Mouse (Mus musculus) kidney, embryonic 15.5 days (tissue): ENCODE data around the gene Hcn1. TPM values are rescaled to one million over a fixed set of nuclear protein-coding genes. Genes with fewer than 3 reads are reported as not detected.

Source experiments
- ATAC-seq: fragments of 200-750 bp; cut with Nextera tagmentation; replicated peaks from 2 replicates; pipeline ENCODE4 v1.8.0; 2017; ENCODE audit warnings: moderate TSS enrichment; ENCODE audit not compliant: low FRiP score
- H3K27ac ChIP-seq: fragments of 300-500 bp; sonication (generic); 2 replicates; pipeline ENCODE4 v1.5.1; 2015; ENCODE audit warnings: mild to moderate bottlenecking, inconsistent platforms
- H3K27me3 ChIP-seq: fragments of 300-500 bp; sonication (generic); 2 replicates; pipeline ENCODE4 v1.6.1; 2015; ENCODE audit warnings: inconsistent platforms
- H3K36me3 ChIP-seq: fragments of 300-500 bp; sonication (generic); 2 replicates; pipeline ENCODE4 v1.6.1; 2015; ENCODE audit warnings: inconsistent platforms
- H3K4me1 ChIP-seq: fragments of 300-500 bp; sonication (generic); 2 replicates; pipeline ENCODE4 v1.6.1; 2015; ENCODE audit warnings: inconsistent platforms
- H3K4me2 ChIP-seq: fragments of 300-500 bp; sonication (generic); 2 replicates; pipeline ENCODE4 v1.6.1; 2015; ENCODE audit warnings: moderate library complexity, mild to moderate bottlenecking, inconsistent platforms
- H3K4me3 ChIP-seq: fragments of 300-500 bp; sonication (generic); replicated peaks from 2 replicates; pipeline ENCODE4 v1.5.1; 2015; ENCODE audit warnings: mild to moderate bottlenecking, inconsistent platforms
- H3K9ac ChIP-seq: fragments of 300-500 bp; sonication (generic); 2 replicates; pipeline ENCODE4 v1.6.1; 2015; ENCODE audit warnings: mild to moderate bottlenecking, inconsistent platforms
- H3K9me3 ChIP-seq: fragments of 300-500 bp; sonication (generic); replicated peaks from 2 replicates; pipeline ENCODE4 v1.6.1; 2016; ENCODE audit warnings: inconsistent platforms
- WGBS: fragments of 180-500 bp; shearing (Covaris S2); methylation state at CpG from one replicate; pipeline ENCODE4 v1.1.7; 2015; ENCODE audit warnings: mixed read lengths; 5-methylcytosine and 5-hydroxymethylcytosine counted together
- polyA plus RNA-seq: library from polyadenylated mRNA; unstranded; fragments of >200 nt; fragmentation: Nextera tagmentation; extraction: Ambion mirVana; gene quantifications from 2 replicates; pipeline ENCODE4 v1.2.1, GENCODE M21; 2015

The Hcn1 gene
- 0.01 and 0.08 TPM in 2 replicates for polyA plus RNA-seq

DNA sequence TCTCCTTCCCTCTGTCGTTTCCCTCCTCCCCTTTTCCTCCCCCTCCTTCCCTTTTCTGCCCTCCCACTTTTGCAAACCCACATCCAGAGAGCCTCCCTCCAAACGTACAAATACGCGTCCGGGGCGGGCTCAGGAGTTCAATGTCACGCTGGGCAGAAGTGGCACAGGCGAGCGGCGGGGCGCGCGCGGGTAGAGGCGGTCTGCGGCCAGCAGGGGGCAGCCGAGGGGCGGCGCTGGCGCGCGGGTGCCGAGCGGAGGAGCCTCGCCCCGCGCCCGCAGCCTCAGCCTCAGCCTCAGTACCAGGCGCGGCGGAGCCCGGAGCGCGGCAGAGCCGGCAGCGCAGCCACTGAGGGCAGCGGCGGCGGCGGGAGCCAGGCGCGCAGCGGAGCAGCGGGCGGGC lies at the start of gene Hcn1:
Gene Hcn1, plus strand, starts transcription at position 140 of the 400 bp plus-strand sequence.
- H3K4me3 ChIP-seq = peak within 1 kb of the TSS; percentile 56
- H3K27me3 ChIP-seq = peaks cover 34% of the 10 kb centered on the region
- no peaks in the 10 kb centered on the region for H3K9me3 ChIP-seq
- no peak within 1 kb of the TSS; the same call in 1 of the 2 replicates for H3K9ac ChIP-seq
- peak; percentile 99 for ATAC-seq
- under 1% methylated on average over 32 of the region's 45 CpGs for WGBS
- peak within 1 kb of the TSS; percentile 94 for H3K4me2 ChIP-seq
- peaks cover 8% of the 10 kb centered on the region for H3K4me1 ChIP-seq
- no peaks in the 10 kb centered on the region for H3K36me3 ChIP-seq
- no peak within 1 kb of the TSS for H3K27ac ChIP-seq

DNA sequence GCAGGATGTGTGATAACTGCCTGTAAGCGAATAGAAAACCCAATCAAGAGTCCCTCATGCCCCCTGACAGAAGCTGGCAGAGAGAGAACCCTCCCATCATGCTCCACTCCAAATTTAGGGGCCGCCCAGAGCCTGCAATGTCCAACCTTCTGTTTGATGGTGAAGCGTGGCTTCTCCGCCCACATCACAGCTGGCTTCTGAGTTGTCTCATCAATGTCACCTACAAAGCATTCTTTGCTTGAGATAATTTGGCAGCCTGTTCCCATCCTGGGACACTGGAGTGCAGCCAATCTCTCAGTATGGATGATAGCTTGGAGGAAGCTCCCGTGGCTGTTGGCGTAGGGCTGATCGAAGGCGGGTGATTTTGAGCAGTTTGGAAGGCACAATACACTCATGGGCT lies 34.9 kb upstream of the Hcn1 start:
- no peaks in the 10 kb centered on the region for H3K36me3 ChIP-seq
- no peak overlapping the region for H3K4me3 ChIP-seq
- no peaks in the 10 kb centered on the region for H3K27me3 ChIP-seq
- no peak for ATAC-seq
- no peak overlapping the region for H3K9ac ChIP-seq
- no peaks in the 10 kb centered on the region for H3K9me3 ChIP-seq
- WGBS = 81% methylated on average over 8 of the region's 8 CpGs
- H3K4me1 ChIP-seq = no peaks in the 10 kb centered on the region
- no peak overlapping the region for H3K27ac ChIP-seq
- no peak overlapping the region for H3K4me2 ChIP-seq

DNA sequence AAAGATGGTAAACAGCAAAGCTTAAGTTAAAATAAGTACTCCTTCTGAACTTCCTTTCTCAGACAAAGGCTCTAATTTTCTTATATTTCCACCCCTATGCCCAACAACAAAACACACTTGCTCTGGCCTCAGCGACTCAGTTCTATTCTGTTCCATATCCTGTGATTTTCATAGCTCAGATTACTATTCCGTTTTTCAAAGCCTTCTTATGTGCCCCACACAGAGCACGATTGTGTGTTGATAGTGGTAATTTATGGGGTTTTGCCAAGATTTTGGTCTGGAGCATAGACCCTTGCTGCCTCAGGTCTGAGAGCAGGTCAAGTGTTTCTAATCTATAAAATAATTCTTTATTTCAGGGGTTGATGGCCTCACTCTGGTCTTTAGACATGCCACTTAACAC lies 30.4 kb upstream of the Hcn1 start:
- H3K36me3 ChIP-seq = no peaks in the 10 kb centered on the region
- H3K9me3 ChIP-seq = no peaks in the 10 kb centered on the region
- H3K27me3 ChIP-seq = no peaks in the 10 kb centered on the region
- no peak overlapping the region for H3K4me2 ChIP-seq
- H3K27ac ChIP-seq = no peak overlapping the region
- 45% methylated on average over 3 of the region's 3 CpGs for WGBS
- no peak overlapping the region for H3K9ac ChIP-seq
- no peaks in the 10 kb centered on the region for H3K4me1 ChIP-seq
- H3K4me3 ChIP-seq = no peak overlapping the region
- no peak for ATAC-seq

DNA sequence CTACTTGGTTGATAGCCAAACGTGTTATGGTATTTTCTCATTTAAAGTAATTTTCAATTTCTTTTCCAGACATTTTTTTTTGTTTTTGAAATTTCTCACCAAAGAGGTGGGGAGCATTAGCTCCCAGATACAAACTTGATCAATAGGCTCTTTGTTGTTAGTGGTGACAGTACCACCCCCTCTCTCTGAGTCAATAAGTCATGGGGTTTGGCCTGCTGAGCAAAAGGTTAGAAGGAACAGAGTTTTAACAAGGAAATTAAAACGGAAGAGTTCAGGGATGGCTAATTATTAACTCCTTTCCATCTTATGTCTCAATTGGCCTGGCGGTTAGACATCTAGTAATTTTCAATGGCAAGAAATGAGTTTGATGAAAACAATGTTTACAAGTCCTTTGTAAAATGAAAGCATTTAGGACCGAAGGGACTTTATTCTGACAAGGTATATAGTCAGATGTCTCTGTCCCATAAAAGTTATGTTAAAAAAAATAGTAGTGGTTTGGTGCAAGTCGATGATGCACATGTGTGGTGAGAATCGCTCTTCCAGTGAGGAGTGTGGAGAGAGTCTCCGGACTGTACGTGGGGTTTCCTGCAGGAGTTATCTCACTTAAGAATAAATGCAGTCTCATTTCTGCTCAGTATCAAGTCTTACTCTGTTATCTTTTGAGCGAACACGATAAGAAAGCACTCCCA lies 7.5 kb upstream of the Hcn1 start:
- H3K27me3 ChIP-seq = no peaks in the 10 kb centered on the region; the same call in 1 of the 2 replicates
- no peak overlapping the region for H3K27ac ChIP-seq
- no peak overlapping the region for H3K4me2 ChIP-seq
- H3K9me3 ChIP-seq = no peaks in the 10 kb centered on the region
- 72% methylated on average over 10 of the region's 10 CpGs for WGBS
- H3K4me1 ChIP-seq = no peaks in the 10 kb centered on the region
- H3K9ac ChIP-seq = no peak overlapping the region
- H3K4me3 ChIP-seq = no peak overlapping the region
- no peak for ATAC-seq
- H3K36me3 ChIP-seq = no peaks in the 10 kb centered on the region

DNA sequence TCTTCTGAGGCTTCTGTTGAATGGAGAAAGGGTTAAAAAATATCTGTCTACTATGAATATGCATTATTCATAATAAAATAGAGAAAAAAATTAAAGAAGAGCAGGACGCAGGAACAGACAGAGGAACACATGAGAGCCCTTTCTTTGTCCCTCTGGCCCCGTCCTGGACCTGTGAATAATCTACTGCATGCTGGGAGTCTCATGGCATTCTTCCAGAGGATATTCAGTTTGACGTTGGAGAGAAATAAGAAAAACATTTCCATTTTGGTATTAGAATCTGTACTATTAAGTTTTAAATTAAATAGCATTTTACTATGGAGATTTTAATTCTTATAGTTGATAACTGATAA lies 7.0 kb upstream of the Hcn1 start:
- H3K4me1 ChIP-seq = no peaks in the 10 kb centered on the region
- no peaks in the 10 kb centered on the region for H3K9me3 ChIP-seq
- 45% methylated on average over 3 of the region's 3 CpGs for whole genome bisulfite sequencing
- no peaks in the 10 kb centered on the region for H3K36me3 ChIP-seq
- no peak overlapping the region for H3K4me3 ChIP-seq
- H3K9ac ChIP-seq = no peak overlapping the region
- ATAC-seq = no peak
- no peak overlapping the region for H3K4me2 ChIP-seq
- no peaks in the 10 kb centered on the region; the same call in 1 of the 2 replicates for H3K27me3 ChIP-seq
- H3K27ac ChIP-seq = no peak overlapping the region

DNA sequence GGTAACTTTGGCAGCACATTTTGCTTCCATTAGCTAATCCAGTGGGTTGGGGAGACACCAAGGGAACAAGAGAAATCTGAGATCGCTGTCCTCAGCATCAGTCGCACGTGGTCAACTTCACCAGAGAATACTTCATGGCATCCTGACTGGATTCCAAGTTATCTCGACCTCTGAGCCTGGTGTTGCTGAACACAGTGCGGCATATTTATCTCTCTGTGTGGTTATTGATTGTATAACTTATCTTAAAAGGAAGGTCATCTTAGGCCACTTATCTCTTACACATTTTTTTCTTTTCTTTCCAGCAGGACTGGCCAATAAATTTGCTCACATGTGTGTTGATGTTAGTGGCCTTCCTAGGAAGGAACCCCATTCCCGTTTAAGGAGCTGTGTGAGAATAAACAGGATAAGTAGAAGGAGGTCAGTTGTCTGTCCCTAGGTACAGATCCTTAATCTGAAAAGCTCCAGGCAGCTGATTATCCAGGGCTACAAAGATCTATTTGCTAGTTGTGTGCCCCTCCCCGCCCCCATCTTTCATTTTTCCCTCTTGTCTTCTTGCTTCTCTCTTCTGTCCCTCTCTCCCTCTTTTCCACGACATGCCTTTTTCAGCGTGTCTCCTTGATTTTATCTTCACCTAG lies 672 bp upstream of the Hcn1 start:
- Histone ChIP-seq H3K4me3 (no peak overlapping the region), H3K27me3 (peaks cover 34% of the 10 kb centered on the region), H3K9me3 (no peaks in the 10 kb centered on the region), H3K9ac (no peak overlapping the region), H3K4me2 (no peak overlapping the region), H3K4me1 (peaks cover 8% of the 10 kb centered on the region), H3K36me3 (no peaks in the 10 kb centered on the region), H3K27ac (no peak overlapping the region)
- 55% methylated on average over 9 of the region's 9 CpGs for WGBS
- ATAC-seq = no peak

DNA sequence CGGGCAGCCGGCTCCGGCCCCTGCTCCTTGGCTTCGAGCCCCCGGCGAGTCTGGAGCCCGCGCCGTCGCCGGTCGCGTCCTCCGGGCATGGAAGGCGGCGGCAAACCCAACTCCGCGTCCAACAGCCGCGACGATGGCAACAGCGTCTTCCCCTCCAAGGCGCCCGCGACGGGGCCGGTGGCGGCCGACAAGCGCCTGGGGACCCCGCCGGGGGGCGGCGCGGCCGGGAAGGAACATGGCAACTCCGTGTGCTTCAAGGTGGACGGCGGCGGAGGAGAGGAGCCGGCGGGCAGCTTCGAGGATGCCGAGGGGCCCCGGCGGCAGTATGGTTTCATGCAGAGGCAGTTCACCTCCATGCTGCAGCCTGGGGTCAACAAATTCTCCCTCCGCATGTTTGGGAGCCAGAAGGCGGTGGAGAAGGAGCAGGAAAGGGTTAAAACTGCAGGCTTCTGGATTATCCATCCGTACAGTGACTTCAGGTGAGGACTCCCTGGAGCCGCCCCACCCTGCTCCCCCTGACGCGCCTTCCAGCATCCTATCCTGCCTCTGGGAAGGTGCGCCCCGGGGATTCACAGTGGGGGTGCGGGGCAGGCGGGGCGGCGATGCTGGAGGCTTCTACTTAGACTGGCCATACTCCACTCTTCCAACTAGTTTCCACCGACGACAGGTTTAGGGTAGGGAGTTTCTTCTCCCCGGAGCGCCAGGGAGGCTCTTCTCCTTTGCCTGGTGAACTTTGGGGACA lies 668 bp downstream of the Hcn1 start:
- ATAC-seq = peak; percentile 72
- Histone ChIP-seq H3K9ac (no peak overlapping the region; the same call in 1 of the 2 replicates), H3K36me3 (no peaks in the 10 kb centered on the region), H3K27me3 (peaks cover 34% of the 10 kb centered on the region), H3K4me3 (peak overlapping the region; percentile 56), H3K4me1 (peaks cover 8% of the 10 kb centered on the region), H3K9me3 (no peaks in the 10 kb centered on the region), H3K27ac (no peak overlapping the region), H3K4me2 (peak overlapping the region; percentile 94)
- 1% methylated on average over 59 of the region's 62 CpGs for WGBS

DNA sequence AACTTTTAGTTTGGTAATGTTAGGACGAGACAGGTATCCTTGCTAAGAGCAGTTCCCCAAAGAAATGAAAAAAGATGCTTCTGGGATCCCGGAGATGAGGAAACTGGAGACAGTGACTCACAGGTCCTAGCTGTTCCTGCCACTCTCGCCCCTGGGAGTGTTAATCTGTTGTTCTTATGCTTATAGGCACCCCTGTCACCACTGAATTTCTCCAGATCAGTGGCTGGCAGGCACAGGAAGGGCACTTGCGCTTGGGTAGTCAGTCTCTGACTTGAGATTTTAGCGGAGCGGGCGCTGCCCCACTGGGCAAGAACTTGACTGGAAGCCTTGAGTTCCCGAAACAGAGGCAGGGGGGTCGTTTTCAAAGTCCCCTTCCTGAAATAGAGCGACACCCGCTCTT lies 1.3 kb downstream of the Hcn1 start:
- Histone ChIP-seq H3K4me3 (no peak overlapping the region; the same call in 1 of the 2 replicates), H3K27ac (no peak overlapping the region), H3K9ac (no peak overlapping the region), H3K4me2 (no peak overlapping the region; the same call in 1 of the 2 replicates), H3K4me1 (peaks cover 8% of the 10 kb centered on the region), H3K36me3 (no peaks in the 10 kb centered on the region), H3K27me3 (peaks cover 34% of the 10 kb centered on the region), H3K9me3 (no peaks in the 10 kb centered on the region)
- ATAC-seq = no peak
- 14% methylated on average over 11 of the region's 11 CpGs for WGBS

DNA sequence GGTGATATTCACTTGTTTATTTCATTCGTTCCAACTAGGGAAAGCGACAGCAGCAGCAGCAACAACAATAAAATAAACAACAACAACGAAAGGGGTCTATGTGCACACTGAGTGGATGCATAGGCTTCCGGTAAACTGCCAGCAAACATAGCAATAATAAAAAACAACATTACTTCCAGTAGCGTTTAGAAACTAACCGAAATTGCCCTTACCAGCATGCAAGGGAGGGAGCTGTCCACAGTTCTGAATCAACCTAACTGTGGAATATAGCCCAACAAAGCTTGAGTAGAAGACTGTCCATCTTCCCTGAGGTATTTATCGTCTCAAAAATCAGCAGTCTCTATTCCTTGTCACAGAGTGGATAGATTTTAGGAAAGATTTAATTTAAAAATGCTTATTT lies 2.0 kb downstream of the Hcn1 start:
- 28% methylated on average over 7 of the region's 7 CpGs for WGBS
- H3K27me3 ChIP-seq = peaks cover 34% of the 10 kb centered on the region
- H3K36me3 ChIP-seq = no peaks in the 10 kb centered on the region
- no peak overlapping the region for H3K4me3 ChIP-seq
- H3K4me1 ChIP-seq = peaks cover 8% of the 10 kb centered on the region
- no peak overlapping the region for H3K9ac ChIP-seq
- H3K9me3 ChIP-seq = no peaks in the 10 kb centered on the region
- ATAC-seq = 0 out of 2 replicates have a peak, but pooled peaks have one; percentile 30
- H3K4me2 ChIP-seq = no peak overlapping the region
- H3K27ac ChIP-seq = no peak overlapping the region

DNA sequence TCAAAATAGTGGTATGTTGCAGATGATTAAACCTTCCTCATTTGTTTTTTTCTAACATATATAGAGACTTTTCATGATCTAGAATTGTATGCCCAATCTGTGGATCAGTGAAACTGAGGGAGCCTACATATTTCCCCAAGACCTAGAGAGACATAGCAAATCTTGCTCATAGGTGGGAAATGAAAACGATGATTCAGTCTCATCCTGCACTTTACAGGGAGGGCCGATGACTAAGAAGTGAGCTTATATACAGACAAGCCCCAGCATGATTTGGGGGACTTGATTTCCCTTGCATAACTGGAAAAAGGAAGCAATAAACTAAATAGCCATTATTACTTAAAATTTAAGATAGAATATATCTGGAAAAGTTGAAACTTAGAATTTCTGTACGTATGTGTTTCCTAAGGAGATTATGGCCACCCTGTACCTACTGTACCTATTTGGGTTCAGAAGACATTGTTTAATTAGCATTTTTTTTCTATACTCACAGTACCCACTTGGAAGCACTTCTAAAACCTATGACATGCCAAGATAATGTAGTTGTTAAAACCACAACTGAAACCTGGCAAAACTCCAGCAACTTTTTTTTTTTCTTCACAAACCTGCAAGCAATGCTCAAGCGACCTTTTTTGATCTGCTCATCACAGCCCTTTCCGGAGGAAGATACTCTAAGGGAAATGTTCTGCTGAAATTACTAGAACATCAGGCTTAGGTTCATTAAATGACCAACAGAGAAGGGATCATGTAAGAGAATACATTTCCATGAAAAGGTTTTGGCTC lies 3.0 kb downstream of the Hcn1 start:
- peaks cover 8% of the 10 kb centered on the region for H3K4me1 ChIP-seq
- no peak overlapping the region for H3K4me2 ChIP-seq
- H3K27ac ChIP-seq = no peak overlapping the region
- peaks cover 34% of the 10 kb centered on the region for H3K27me3 ChIP-seq
- no peak overlapping the region for H3K4me3 ChIP-seq
- H3K9me3 ChIP-seq = no peaks in the 10 kb centered on the region
- no peak overlapping the region for H3K9ac ChIP-seq
- no peaks in the 10 kb centered on the region for H3K36me3 ChIP-seq
- 88% methylated on average over 5 of the region's 5 CpGs for WGBS
- no peak for ATAC-seq

DNA sequence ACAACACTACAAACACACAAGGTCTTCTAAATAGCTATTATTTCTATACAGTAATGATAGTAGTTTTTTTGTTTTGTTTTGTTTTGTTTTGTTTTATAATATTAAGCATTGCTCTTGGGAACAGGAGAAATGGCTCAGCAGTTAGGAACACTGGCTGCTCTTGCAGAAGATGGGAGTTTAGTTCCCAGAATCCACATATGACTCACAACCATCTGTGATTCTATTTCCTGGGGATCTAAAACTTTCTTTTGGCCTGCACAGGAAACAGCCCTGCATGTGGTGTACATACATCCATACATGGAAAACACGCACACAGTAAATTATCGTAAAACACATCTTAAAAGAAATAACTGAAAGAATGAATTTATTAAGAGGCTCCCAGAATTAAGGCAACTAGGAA lies 9.8 kb downstream of the Hcn1 start:
- Histone ChIP-seq H3K4me2 (no peak overlapping the region), H3K9me3 (no peaks in the 10 kb centered on the region), H3K9ac (no peak overlapping the region), H3K4me3 (no peak overlapping the region), H3K27me3 (no peaks in the 10 kb centered on the region), H3K27ac (no peak overlapping the region), H3K36me3 (no peaks in the 10 kb centered on the region), H3K4me1 (no peaks in the 10 kb centered on the region)
- WGBS = 94% methylated on average over 2 of the region's 2 CpGs
- no peak for ATAC-seq

DNA sequence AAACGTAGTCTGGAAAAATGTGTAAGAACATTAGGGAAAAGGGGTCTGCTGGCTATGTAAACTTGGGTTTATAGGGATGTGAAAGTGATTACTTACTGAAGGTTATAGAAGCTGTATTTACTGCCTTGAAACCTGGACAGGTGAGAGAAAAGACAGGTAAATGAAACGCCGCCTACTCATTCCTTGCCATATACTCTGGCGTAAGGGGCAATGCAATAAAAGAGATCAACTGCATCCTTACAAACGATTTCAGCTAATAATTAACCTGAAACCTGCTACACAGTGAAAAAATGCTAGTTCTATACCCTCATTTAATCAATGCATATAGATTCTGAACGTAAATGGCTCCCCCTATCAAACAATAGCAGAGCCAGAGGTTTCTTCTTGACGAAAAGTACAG lies 17.4 kb downstream of the Hcn1 start:
- H3K36me3 ChIP-seq = no peaks in the 10 kb centered on the region
- H3K4me1 ChIP-seq = no peaks in the 10 kb centered on the region
- no peaks in the 10 kb centered on the region for H3K9me3 ChIP-seq
- no peak overlapping the region for H3K4me2 ChIP-seq
- ATAC-seq = no peak
- no peak overlapping the region for H3K9ac ChIP-seq
- H3K27me3 ChIP-seq = no peaks in the 10 kb centered on the region
- no peak overlapping the region for H3K4me3 ChIP-seq
- WGBS = 76% methylated on average over 7 of the region's 7 CpGs
- no peak overlapping the region for H3K27ac ChIP-seq
